Mouse (Mus musculus): ENCODE measurements around the gene Stac3.

DNA sequence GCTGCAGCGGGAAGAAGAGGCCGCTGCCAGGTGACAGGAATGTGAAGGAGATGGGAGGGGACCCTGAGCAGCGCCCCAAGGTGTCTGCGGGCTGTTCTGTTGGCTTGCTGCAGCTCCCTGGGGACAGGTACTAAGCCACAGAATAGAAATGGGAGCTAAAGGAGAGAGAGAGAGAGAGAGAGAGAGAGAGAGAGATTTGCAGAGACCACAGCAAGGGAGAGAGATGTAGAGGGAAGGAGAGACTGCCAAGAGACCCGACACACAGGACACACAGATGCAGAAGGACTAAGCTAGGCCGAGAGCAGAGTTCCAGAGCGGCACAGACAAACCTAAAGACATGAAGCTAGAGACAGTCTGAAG lies 10.8 kb downstream of the Stac3 start:
- TF ChIP-seq CTCF (IDR thresholded peaks at IDR 0.05; ENCODE audit: borderline replicate concordance, extremely low read depth, insufficient read depth, insufficient read length) (no peak), POLR2A (IDR thresholded peaks at IDR 0.05; ENCODE audit: borderline replicate concordance, extremely low read depth, insufficient read depth, insufficient read length, poor library complexity, severe bottlenecking) (no peak)
